Mouse (Mus musculus) MEL (cell line): ENCODE data around the gene Aspscr1. TPM values are rescaled to one million over a fixed set of nuclear protein-coding genes. Genes with fewer than 3 reads are reported as not detected.

ENCODE experiments used
- DNase-seq: peaks from one replicate; pipeline ENCODE4 v3.0.0; 2011; ENCODE audit warnings: low read depth, low spot score
- H3K27ac ChIP-seq: 2 replicates; pipeline ENCODE4 v1.5.1; 2012; ENCODE audit warnings: low read depth, mild to moderate bottlenecking, control low read depth, low read length, moderate library complexity; ENCODE audit not compliant: control insufficient read depth
- H3K27me3 ChIP-seq, 2 experiments: fragments of 150-350 bp in 1 of 2; sonication (generic) in 1 of 2; 2 replicates each; pipeline ENCODE4 v1.6.1; 2012; ENCODE audit warnings: low read length in 2 of 2, mild to moderate bottlenecking in 2 of 2, improper control_type of control experiment in 1 of 2, moderate library complexity in 1 of 2; ENCODE audit not compliant: insufficient read depth in 2 of 2, control insufficient read depth in 1 of 2
- H3K36me3 ChIP-seq, 2 experiments: 2 replicates each; pipeline ENCODE4 v1.6.1; 2012 to 2014; ENCODE audit warnings: low read length in 2 of 2, improper control_type of control experiment in 1 of 2, inconsistent platforms in 1 of 2, mild to moderate bottlenecking in 1 of 2; ENCODE audit not compliant: insufficient read depth in 2 of 2, control insufficient read depth in 1 of 2
- H3K4me1 ChIP-seq, 2 experiments: fragments of 150-350 bp in 1 of 2; sonication (generic) in 1 of 2; 2 replicates each; pipeline ENCODE4 v1.6.1; 2012; ENCODE audit warnings: low read length in 2 of 2, improper control_type of control experiment in 1 of 2, mild to moderate bottlenecking in 1 of 2; ENCODE audit not compliant: insufficient read depth in 2 of 2, control insufficient read depth in 1 of 2
- H3K4me3 ChIP-seq, 2 experiments: fragments of 150-350 bp in 1 of 2; sonication (generic) in 1 of 2; 2 replicates each; pipeline ENCODE4 v1.5.1; 2012; ENCODE audit warnings: low read depth in 2 of 2, low read length in 2 of 2, mild to moderate bottlenecking in 2 of 2, moderate library complexity in 2 of 2, control low read depth in 1 of 2, improper control_type of control experiment in 1 of 2; ENCODE audit not compliant: control insufficient read depth in 1 of 2, insufficient read depth in 1 of 2
- H3K79me2 ChIP-seq: 2 replicates; pipeline ENCODE4 v1.6.1; 2012; ENCODE audit warnings: mild to moderate bottlenecking, low read length, moderate library complexity; ENCODE audit not compliant: control insufficient read depth, poor library complexity, insufficient read depth
- H3K9ac ChIP-seq: 2 replicates; pipeline ENCODE4 v1.6.1; 2012; ENCODE audit warnings: low read depth, mild to moderate bottlenecking, control low read depth, low read length, moderate library complexity; ENCODE audit not compliant: control insufficient read depth, poor library complexity, severe bottlenecking
- H3K9me3 ChIP-seq: fragments of 150-350 bp; sonication (generic); replicated peaks from 2 replicates; pipeline ENCODE4 v1.6.1; 2012; ENCODE audit warnings: mild to moderate bottlenecking, low read length, improper control_type of control experiment, moderate library complexity; ENCODE audit not compliant: insufficient read depth
- BHLHE40 ChIP-seq: IDR thresholded peaks from 2 replicates; pipeline ENCODE4 v1.6.1; 2012; ENCODE audit warnings: low read depth, mild to moderate bottlenecking, inconsistent platforms, low read length, improper control_type of control experiment, borderline replicate concordance
- CHD1 ChIP-seq: IDR thresholded peaks from 2 replicates; pipeline ENCODE4 v1.6.1; 2012; ENCODE audit warnings: low read depth, mild to moderate bottlenecking, inconsistent platforms, low read length, improper control_type of control experiment
- E2F4 ChIP-seq: IDR thresholded peaks from 2 replicates; pipeline ENCODE4 v1.6.1; 2011; ENCODE audit warnings: low read depth, low read length, improper control_type of control experiment, borderline replicate concordance
- EP300 ChIP-seq, 2 experiments: IDR thresholded peaks; 2 replicates each; pipeline ENCODE4 v1.6.1; 2011; ENCODE audit warnings: improper control_type of control experiment in 2 of 2, low read length in 2 of 2, low read depth in 1 of 2, mild to moderate bottlenecking in 1 of 2
- JUND ChIP-seq: IDR thresholded peaks from 2 replicates; pipeline ENCODE4 v1.6.1; 2011; ENCODE audit warnings: low read depth, mild to moderate bottlenecking, improper control_type of control experiment, low read length
- MAFK ChIP-seq: IDR thresholded peaks from 2 replicates; pipeline ENCODE4 v1.6.1; 2011; ENCODE audit warnings: low read depth, mild to moderate bottlenecking, low read length, improper control_type of control experiment, borderline replicate concordance
- MEF2A ChIP-seq: IDR thresholded peaks from 2 replicates; pipeline ENCODE4 v1.6.1; 2014; ENCODE audit warnings: low read depth, mild to moderate bottlenecking, inconsistent platforms, low read length, improper control_type of control experiment; ENCODE audit not compliant: poor library complexity, insufficient replicate concordance, severe bottlenecking; ENCODE audit errors: extremely low read depth
- MYB ChIP-seq: IDR thresholded peaks from 2 replicates; pipeline ENCODE4 v1.6.1; 2011; ENCODE audit warnings: mild to moderate bottlenecking, low read depth, low read length, improper control_type of control experiment
- MYC ChIP-seq: IDR thresholded peaks from 2 replicates; pipeline ENCODE4 v1.6.1; 2011; ENCODE audit warnings: low read depth, mild to moderate bottlenecking, low read length, improper control_type of control experiment, moderate library complexity
- NELFE ChIP-seq: IDR thresholded peaks from 2 replicates; pipeline ENCODE4 v1.6.1; 2011; ENCODE audit warnings: low read depth, low read length, improper control_type of control experiment
- NRF1 ChIP-seq: IDR thresholded peaks from 2 replicates; pipeline ENCODE4 v1.6.1; 2014; ENCODE audit warnings: low read depth, mild to moderate bottlenecking, inconsistent platforms, low read length, improper control_type of control experiment, moderate library complexity; ENCODE audit not compliant: poor library complexity, insufficient read depth, severe bottlenecking
- POLR2AphosphoS2 ChIP-seq: IDR thresholded peaks from 2 replicates; pipeline ENCODE4 v1.6.1; 2011; ENCODE audit warnings: low read length, improper control_type of control experiment
- SMC3 ChIP-seq: IDR thresholded peaks from 2 replicates; pipeline ENCODE4 v1.6.1; 2011; ENCODE audit warnings: low read depth, low read length, improper control_type of control experiment
- TBP ChIP-seq: IDR thresholded peaks from 2 replicates; pipeline ENCODE4 v1.8.0; 2011; ENCODE audit warnings: low read depth, low read length, improper control_type of control experiment
- ZMIZ1 ChIP-seq: IDR thresholded peaks from 2 replicates; pipeline ENCODE4 v1.6.1; 2012; ENCODE audit warnings: low read depth, mild to moderate bottlenecking, inconsistent platforms, low read length, improper control_type of control experiment, moderate library complexity
- ZNF384 ChIP-seq: IDR thresholded peaks from 2 replicates; pipeline ENCODE4 v1.6.1; 2012; ENCODE audit warnings: low read depth, mild to moderate bottlenecking, inconsistent platforms, low read length, improper control_type of control experiment
- polyA plus RNA-seq, 2 experiments: library from polyadenylated mRNA; stranded (reverse) in 1 of 2; unstranded in 1 of 2; fragments of >175 nt in 1 of 2; fragments of >200 nt in 1 of 2; gene quantifications; 2 replicates each; pipeline versions ENCODE4 v1.2.1 to v1.2.4; 2012; ENCODE audit warnings: low replicate concordance in 2 of 2, low read depth in 1 of 2; ENCODE audit not compliant: insufficient read length in 2 of 2, insufficient read depth in 1 of 2, missing spikeins in 1 of 2
- total RNA-seq: library from RNA; depleted of rRNA; stranded (reverse); fragments of 300-350 nt; gene quantifications from 2 replicates; pipeline ENCODE4 v1.2.3, GENCODE M21; 2012

The Aspscr1 gene
- total and polyA plus RNA-seq, 3 experiments: 36.2 to 72.5 TPM; not detected in 1

- DNase-seq: no peak
- TF ChIP-seq NRF1 (no peak), MAFK (no peak), ZMIZ1 (no peak), EP300 (IDR thresholded peaks at IDR 0.05; ENCODE audit: low read depth in 1 of 2, low read length in 2 of 2) (no peak), SMC3 (no peak), MYB (no peak)
- no peak overlapping the region for H3K4me3 ChIP-seq
- no peak overlapping the region for H3K9ac ChIP-seq
- no peaks in the 10 kb centered on the region for H3K36me3 ChIP-seq
- no peaks in the 10 kb centered on the region for H3K9me3 ChIP-seq
- H3K27ac ChIP-seq: no peak overlapping the region
- H3K4me1 ChIP-seq: no peaks in the 10 kb centered on the region
- no peaks in the 10 kb centered on the region for H3K79me2 ChIP-seq
- no peaks in the 10 kb centered on the region for H3K27me3 ChIP-seq
Observed at GRCm38 (mm10) chr11:120686650-120687272, 14.0 kb downstream of the Aspscr1 start.

- Histone ChIP-seq H3K27ac (no peak overlapping the region), H3K9me3 (no peaks in the 10 kb centered on the region), H3K27me3 (no peaks in the 10 kb centered on the region), H3K4me3 (no peak overlapping the region), H3K4me1 (no peaks in the 10 kb centered on the region), H3K9ac (no peak overlapping the region), H3K79me2 (no peaks in the 10 kb centered on the region), H3K36me3 (no peaks in the 10 kb centered on the region)
- DNase-seq: no peak
- TF ChIP-seq JUND (no peak), MEF2A (no peak), MYB (no peak)
Observed at GRCm38 (mm10) chr11:120689365-120689764, 16.6 kb downstream of the Aspscr1 start.

- no peak for DNase-seq
- Histone ChIP-seq H3K79me2 (no peaks in the 10 kb centered on the region), H3K9ac (no peak overlapping the region), H3K27me3 (no peaks in the 10 kb centered on the region), H3K36me3 (no peaks in the 10 kb centered on the region; a peak in 1 of 4 replicates), H3K4me3 (no peak overlapping the region), H3K9me3 (no peaks in the 10 kb centered on the region), H3K27ac (no peak overlapping the region), H3K4me1 (no peaks in the 10 kb centered on the region)
- TF ChIP-seq SMC3: no peak
- TF ChIP-seq POLR2AphosphoS2: no peak
- TF ChIP-seq E2F4: no peak
- no peak for TF ChIP-seq MYC
- no peak for TF ChIP-seq CHD1
- no peak for TF ChIP-seq TBP
- no peak for TF ChIP-seq MEF2A
- no peak for TF ChIP-seq NRF1
- no peak for TF ChIP-seq JUND
- no peak for TF ChIP-seq ZNF384
- no peak for TF ChIP-seq BHLHE40
- no peak for TF ChIP-seq NELFE
Observed at GRCm38 (mm10) chr11:120692471-120693011, 19.8 kb downstream of the Aspscr1 start.
